Mouse (Mus musculus): ENCODE data around the gene Armc12.
"Not testable (repeated sequence)": the region's sequence is repeated elsewhere in the genome, so short reads cannot be mapped to it uniquely, and the experiment has no call there.

Armc12 gene

DNA sequence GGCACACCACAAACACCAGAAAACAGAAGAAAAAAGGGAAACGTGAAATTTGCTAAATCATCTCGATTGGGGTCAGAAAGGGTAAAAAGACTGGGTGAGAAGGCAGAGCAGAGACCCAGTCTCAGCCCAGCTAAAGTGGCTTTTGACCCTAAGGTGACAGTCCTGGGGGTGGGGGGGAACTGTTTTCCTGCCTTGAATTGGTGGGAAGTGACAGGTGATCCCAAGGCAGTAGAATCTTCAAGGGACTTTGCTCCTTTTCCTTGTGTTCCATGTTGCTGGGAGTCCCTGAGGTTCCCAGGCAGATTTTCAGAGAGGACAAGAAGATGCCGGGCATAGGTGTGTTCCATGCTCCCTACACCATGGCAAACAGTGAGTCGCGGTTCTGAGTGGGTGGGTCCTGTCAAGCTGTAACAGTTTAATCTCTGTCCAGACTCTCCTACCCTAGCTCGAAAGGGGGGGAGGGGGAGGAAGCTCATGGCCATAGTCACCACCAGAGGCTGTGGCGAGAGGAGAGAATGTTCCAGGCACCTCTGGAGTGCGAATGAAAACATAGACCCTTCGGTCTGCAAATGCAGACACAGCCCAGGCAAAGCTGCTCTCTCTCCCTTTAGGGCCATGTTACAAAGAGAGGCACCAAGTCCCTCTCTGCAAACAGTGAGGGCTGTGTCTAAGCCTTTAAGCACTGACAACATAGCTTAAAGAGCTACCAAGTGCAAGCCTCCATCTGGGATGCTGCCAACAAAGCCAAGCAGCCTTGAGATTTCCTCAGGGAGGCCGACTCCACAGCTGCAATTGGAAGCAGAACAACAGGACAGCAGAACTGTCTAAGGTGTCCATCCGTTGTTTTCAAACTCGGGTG, 3.2 kb upstream of the Armc12 start:
- in situ Hi-C loops (cut with MboI; ENCODE audit: low sequenced_read_pairs) = loop anchor here (10.0 kb wide), 1 partner anchor 113 kb away; no protein-coding TSS in a partner anchor

DNA sequence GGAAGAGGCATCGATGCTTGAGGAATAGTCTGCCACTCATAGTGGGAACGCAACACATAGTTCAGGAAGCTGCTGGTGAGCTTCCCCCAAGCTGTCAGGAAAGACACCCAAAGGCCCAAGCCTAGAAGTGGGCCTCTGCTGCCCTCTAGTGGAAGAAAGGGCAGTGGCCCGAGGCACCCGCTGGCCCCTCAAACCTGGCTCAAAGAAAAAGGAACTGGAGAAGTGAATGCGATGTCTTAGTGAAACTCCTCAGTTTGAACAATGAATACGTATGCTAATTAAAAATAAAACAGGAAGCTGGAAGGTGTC, 2.6 kb upstream of the Armc12 start:
- in situ Hi-C loops (cut with MboI; ENCODE audit: low sequenced_read_pairs) = loop anchor here (10.0 kb wide), 1 partner anchor 113 kb away; no protein-coding TSS in a partner anchor

DNA sequence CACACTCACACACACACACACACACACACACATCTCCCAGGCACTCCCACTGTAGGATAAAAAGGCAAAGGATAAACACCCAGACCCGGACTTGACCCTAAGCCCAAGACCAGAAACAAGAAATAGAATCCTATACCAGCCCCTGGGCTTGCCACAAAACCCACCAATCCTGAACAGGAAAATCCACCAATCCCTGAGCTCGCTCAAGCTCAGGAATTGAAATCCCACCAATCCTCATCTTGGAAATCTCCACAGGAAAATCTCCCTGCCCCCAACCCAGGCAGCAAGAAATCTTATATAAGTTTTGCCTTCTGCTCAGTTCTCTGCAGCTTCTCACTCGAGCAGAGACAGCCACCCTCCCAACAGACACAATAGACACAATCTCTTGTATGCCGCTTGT, 1.5 kb upstream of the Armc12 start:
- in situ Hi-C loops (cut with MboI; ENCODE audit: low sequenced_read_pairs) = loop anchor here (10.0 kb wide), 1 partner anchor 114 kb away; no protein-coding TSS in a partner anchor

- in situ Hi-C loops (cut with MboI; ENCODE audit: low sequenced_read_pairs) = loop anchor here (10.0 kb wide), 1 partner anchor 147 kb away; no protein-coding TSS in a partner anchor
Observed at GRCm38 (mm10) chr17:28531946-28532345, 1.3 kb downstream of the Armc12 start.

- in situ Hi-C loops (cut with MboI; ENCODE audit: low sequenced_read_pairs) = loop anchor here (10.0 kb wide), 1 partner anchor 148 kb away; no protein-coding TSS in a partner anchor
Observed at GRCm38 (mm10) chr17:28532557-28532956, 2.0 kb downstream of the Armc12 start.

- in situ Hi-C loops (cut with MboI; ENCODE audit: low sequenced_read_pairs) = loop anchor here (10.0 kb wide), 1 partner anchor 149 kb away; no protein-coding TSS in a partner anchor
Observed at GRCm38 (mm10) chr17:28533327-28533726, 2.7 kb downstream of the Armc12 start.

GRCm38 (mm10) chr17:28537881-28538280, 7.3 kb downstream of the Armc12 start:
- in situ Hi-C loops (cut with MboI; ENCODE audit: low sequenced_read_pairs) = loop anchor here (10.0 kb wide), 1 partner anchor 153 kb away; no protein-coding TSS in a partner anchor

GRCm38 (mm10) chr17:28546925-28547324, 16.3 kb downstream of the Armc12 start:
- in situ Hi-C loops (cut with MboI; ENCODE audit: low sequenced_read_pairs) = no loop called here

GRCm38 (mm10) chr17:28548550-28548949, 17.9 kb downstream of the Armc12 start:
- in situ Hi-C loops (cut with MboI; ENCODE audit: low sequenced_read_pairs) = no loop called here

DNA sequence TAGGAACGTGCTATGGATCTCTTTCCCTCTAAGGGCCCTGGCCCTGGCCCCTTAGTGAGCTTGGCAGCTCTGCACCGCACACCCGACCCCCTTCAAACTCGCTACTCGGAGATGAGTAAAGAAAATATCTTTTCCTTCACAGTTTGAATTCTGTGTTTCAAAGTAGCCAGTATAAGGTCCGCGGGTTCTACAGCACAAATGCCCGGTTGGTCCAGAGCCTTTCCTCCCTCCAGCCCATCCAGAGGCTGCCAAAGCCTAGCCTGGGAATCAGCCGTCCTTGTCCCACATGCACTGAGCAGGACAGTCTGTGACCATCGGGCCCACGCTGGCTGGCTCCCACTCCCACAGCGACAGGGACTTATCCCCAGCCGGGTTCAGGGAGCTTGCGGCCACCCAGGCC, 18.5 kb downstream of the Armc12 start, which contains the start of gene Clpsl2:
TSS of gene Clpsl2 (plus strand) at position 301 of the 400 bp plus-strand sequence.
- in situ Hi-C loops (cut with MboI; ENCODE audit: low sequenced_read_pairs) = no loop called here

GRCm38 (mm10) chr17:28553040-28553793, 22.6 kb downstream of the Armc12 start:
- in situ Hi-C loops (cut with MboI; ENCODE audit: low sequenced_read_pairs) = no loop called here

DNA sequence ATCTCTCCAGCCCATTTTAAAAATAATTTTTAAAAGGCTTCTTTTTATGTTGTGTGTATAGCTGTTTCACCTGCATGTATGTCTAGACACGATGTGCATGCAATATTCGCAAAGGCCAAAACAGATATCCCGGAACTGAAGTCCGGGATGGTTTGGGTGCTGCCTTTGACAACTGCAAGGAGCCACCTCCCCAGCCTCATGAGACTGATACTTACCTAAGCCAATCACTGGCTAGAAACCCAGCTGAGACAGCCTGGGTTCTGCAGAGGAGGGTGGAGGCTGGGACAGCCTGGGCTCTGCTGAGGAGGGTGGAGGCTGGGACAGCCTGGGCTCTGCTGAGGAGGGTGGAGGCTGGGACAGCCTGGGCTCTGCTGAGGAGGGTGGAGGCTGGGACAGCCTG, 23.4 kb downstream of the Armc12 start:
- in situ Hi-C loops (cut with MboI; ENCODE audit: low sequenced_read_pairs) = not testable (repeated sequence)

- in situ Hi-C loops (cut with MboI; ENCODE audit: low sequenced_read_pairs) = no loop called here
Observed at GRCm38 (mm10) chr17:28556635-28557396, 26.2 kb downstream of the Armc12 start.

GRCm38 (mm10) chr17:28557772-28558171, 27.2 kb downstream of the Armc12 start:
- in situ Hi-C loops (cut with MboI; ENCODE audit: low sequenced_read_pairs) = no loop called here

GRCm38 (mm10) chr17:28560598-28560997, 30.0 kb downstream of the Armc12 start, which contains the start of gene Clps:
Gene Clps, minus strand, starts transcription at chr17:28560766.
- in situ Hi-C loops (cut with MboI; ENCODE audit: low sequenced_read_pairs) = no loop called here

DNA sequence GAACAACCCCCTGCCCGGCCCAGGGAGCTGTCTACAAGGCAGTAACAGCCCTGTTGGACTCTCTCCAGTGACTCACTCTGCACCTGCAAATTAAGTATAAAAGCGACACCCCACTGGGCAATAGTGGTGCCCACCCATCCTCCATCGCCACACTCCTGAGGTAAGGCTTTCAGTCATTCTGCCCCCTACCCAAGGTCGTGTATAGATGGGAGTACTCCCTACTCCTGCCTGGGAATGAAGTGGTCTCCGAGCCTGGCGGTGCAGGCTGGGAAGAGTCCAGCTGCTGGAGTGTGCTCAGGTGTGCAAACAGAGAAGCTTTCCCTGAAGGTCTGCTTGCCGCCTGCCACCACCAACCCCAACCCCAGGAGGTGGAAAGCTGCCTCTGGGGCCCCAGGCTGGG, 31.0 kb downstream of the Armc12 start:
- in situ Hi-C loops (cut with MboI; ENCODE audit: low sequenced_read_pairs) = no loop called here

DNA sequence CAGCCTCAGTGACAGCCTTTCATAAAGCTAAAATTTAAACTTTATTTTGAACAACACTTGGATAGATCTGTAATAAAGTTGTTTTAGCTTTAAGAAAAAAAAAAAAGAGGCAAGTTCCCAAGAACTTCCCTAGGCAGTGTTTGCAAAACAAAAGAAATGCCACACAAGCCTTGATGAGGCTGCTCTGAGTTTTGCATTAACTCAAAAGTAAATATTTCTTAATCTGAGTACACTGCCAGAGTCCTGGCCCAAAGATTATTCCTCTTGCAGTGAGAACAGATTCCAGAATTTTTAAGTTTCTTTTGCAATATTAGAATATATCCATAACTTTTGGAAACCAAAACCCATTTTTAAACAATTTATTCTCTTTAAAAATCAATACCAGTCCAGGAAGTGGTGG, 34.6 kb downstream of the Armc12 start:
- in situ Hi-C loops (cut with MboI; ENCODE audit: low sequenced_read_pairs) = no loop called here

GRCm38 (mm10) chr17:28567541-28567940, 36.9 kb downstream of the Armc12 start:
- in situ Hi-C loops (cut with MboI; ENCODE audit: low sequenced_read_pairs) = no loop called here

DNA sequence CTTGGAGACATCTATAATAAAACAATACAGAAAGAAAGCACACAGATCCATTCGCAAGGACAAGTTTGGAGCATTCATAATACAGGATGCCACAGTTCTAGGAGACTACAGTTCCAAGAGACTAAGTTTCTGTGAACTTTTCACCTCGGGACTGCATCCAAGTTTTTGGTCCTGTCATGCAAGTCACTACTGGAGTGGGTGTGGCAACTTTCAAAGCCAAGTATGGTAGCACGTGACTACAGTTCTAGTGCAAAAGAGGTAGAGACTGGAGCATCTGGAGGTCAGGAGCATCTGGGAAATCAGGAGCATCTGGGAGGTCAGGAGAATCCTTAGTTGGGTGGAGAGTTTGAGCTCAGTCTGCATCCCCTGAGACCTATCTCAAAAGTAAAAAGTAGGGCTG, 41.3 kb downstream of the Armc12 start:
- in situ Hi-C loops (cut with MboI; ENCODE audit: low sequenced_read_pairs) = no loop called here

GRCm38 (mm10) chr17:28572521-28572920, 41.9 kb downstream of the Armc12 start:
- in situ Hi-C loops (cut with MboI; ENCODE audit: low sequenced_read_pairs) = no loop called here

GRCm38 (mm10) chr17:28572941-28573340, 42.3 kb downstream of the Armc12 start:
- in situ Hi-C loops (cut with MboI; ENCODE audit: low sequenced_read_pairs) = no loop called here
